Mouse (Mus musculus) kidney, adult 2 months (tissue): ENCODE data around the gene Pttg1.

Source experiments
- CTCF ChIP-seq: fragments of 200-500 bp; conservative IDR thresholded peaks from 2 replicates; pipeline ENCODE4 v1.5.1; 2011; ENCODE audit warnings: low read depth, mild to moderate bottlenecking, control low read depth, low read length, moderate library complexity, mixed read lengths; ENCODE audit not compliant: insufficient read depth, insufficient read length
- POLR2A ChIP-seq: fragments of 200-500 bp; IDR thresholded peaks from one replicate; pipeline ENCODE4 v1.6.1; 2011; ENCODE audit warnings: low read depth, low read length, control low read depth

DNA sequence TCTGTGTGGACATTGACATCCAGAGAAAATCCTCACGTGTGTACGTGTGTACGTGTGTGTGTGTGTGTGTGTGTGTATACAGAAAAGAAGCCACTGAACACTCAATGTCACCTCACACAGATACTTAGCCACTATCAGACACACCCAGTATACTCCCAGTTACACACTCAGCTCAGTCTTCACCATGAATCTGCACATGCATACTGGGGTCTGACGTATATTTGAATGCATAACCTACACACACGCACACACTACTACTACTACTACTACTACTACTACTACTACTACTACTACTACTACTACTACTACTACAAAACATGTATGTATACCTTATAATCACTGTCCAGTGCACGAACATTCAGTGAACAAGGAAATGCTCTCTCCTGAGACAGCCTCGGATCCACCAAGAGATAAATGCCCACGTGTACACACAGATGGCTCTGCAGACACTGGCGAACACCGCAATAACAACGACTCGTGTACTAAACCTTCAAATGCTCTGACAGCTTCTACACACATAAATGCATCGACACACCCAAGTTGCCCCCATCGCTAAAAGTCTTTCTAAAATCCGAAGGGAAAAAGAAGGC is 47.7 kb upstream of the Pttg1 start:
- TF ChIP-seq POLR2A (no peak), CTCF (no peak)
